Mouse (Mus musculus): Measurements from ENCODE around the gene Arpp21.

DNA sequence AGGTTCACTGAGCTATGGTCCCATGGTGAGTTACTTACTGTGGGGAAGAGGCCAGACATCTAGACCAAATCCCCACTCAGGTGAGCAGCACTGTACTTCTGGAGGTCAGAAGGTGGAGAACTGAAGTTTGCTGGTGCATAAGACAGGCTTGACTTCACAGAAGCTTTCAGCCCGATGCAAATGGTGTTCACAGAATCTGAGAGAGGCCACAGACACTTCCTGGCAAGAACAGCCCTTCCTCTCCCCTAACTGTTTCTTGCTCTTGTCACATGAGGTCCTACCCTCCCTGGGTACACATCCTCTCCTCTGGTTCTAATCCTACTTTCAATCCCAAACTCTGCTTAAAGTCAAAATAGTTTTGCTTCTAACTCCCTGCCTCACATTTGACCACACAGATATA, 9.2 kb downstream of the Arpp21 start:
- TF ChIP-seq HCFC1 (IDR thresholded peaks at IDR 0.05; ENCODE audit: borderline replicate concordance, insufficient read depth, low read length) (no peak), ZNF384 (IDR thresholded peaks at IDR 0.05; ENCODE audit: low read depth, low read length) (no peak), CHD2 (IDR thresholded peaks at IDR 0.05; ENCODE audit: low read depth, low read length) (no peak), MAFK (IDR thresholded peaks at IDR 0.05; ENCODE audit: insufficient read depth, low read depth, low read length) (no peak)
